Mouse (Mus musculus): ENCODE results near the gene Drc7.

GRCm38 (mm10) chr8:95044811-95045210 lies 10.1 kb upstream of the Drc7 start:
- TF ChIP-seq CTCF (IDR thresholded peaks at IDR 0.05; ENCODE audit: extremely low read depth, insufficient read length, insufficient replicate concordance, low read depth, low read length) (no peak), POLR2A (IDR thresholded peaks at IDR 0.05; ENCODE audit: low read depth, low read length) (no peak)

Measured in small intestine, adult 2 months (tissue).